Mouse (Mus musculus) lung, postnatal 0 days (tissue): ENCODE data around the gene Gpr158.

Experiments
- CTCF ChIP-seq: IDR thresholded peaks from 2 replicates; pipeline ENCODE4 v1.5.1; 2016; ENCODE audit warnings: antibody characterized with exemption, mild to moderate bottlenecking
- EP300 ChIP-seq: IDR thresholded peaks from 2 replicates; pipeline ENCODE4 v1.6.1; 2016; ENCODE audit warnings: antibody characterized with exemption, mild to moderate bottlenecking, control low read depth

DNA sequence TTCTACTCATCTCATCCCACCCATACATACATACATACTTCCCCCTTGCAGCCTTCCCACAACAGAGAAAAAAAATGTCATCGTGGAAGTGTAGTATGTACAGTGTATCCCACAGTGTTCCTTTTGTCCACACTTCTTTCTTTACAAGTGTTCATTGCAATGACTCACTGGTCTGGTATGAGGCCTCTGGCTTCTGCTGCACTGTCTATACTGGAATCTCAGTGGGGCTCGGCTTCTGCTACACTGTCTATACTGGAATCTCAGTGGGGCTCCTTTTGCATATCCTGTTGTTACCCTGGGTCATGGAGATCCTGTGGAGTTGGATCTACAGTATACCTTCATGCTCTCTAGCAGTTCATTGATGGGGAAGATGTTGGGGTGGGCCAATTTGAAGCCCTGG lies 425.8 kb downstream of the Gpr158 start:
- no peak for TF ChIP-seq CTCF
- TF ChIP-seq EP300: no peak
